Mouse (Mus musculus): Measurements from ENCODE around the gene Slain1. TPM values are rescaled to one million over a fixed set of nuclear protein-coding genes. Genes with fewer than 3 reads are reported as not detected.

Slain1 gene
- 10 to 100 TPM; 51.6 to 53.1 TPM for total RNA-seq (2021)

GRCm38 (mm10) chr14:103649896-103650334, at the start of gene Slain1:
Slain1 (plus strand) TSS chr14:103650228.
- DNase-seq: peak; percentile 91 to 92

GRCm38 (mm10) chr14:103608063-103608462, 42.0 kb upstream of the Slain1 start:
- DNase-seq: no peak

GRCm38 (mm10) chr14:103613573-103614271, 36.3 kb upstream of the Slain1 start:
- DNase-seq: no peak

- DNase-seq: no peak
Observed at GRCm38 (mm10) chr14:103614272-103614587, 35.8 kb upstream of the Slain1 start.

GRCm38 (mm10) chr14:103619756-103620155, 30.3 kb upstream of the Slain1 start:
- no peak for DNase-seq

GRCm38 (mm10) chr14:103621207-103621606, 28.8 kb upstream of the Slain1 start:
- no peak for DNase-seq

- DNase-seq: no peak
Observed at GRCm38 (mm10) chr14:103626100-103626499, 23.9 kb upstream of the Slain1 start.

GRCm38 (mm10) chr14:103629639-103630364, 20.2 kb upstream of the Slain1 start:
- no peak for DNase-seq

- peak in 1 of 2 experiments; percentile 30 for DNase-seq
Observed at GRCm38 (mm10) chr14:103630545-103630944, 19.5 kb upstream of the Slain1 start.

GRCm38 (mm10) chr14:103643933-103644332, 6.1 kb upstream of the Slain1 start:
- no peak for DNase-seq

- DNase-seq: no peak
Observed at GRCm38 (mm10) chr14:103647981-103648380, 2.0 kb upstream of the Slain1 start.

- DNase-seq: no peak
Observed at GRCm38 (mm10) chr14:103648623-103649255, 1.3 kb upstream of the Slain1 start.

GRCm38 (mm10) chr14:103649302-103649701, 726 bp upstream of the Slain1 start:
- DNase-seq: no peak

- peak; percentile 72 to 76 for DNase-seq
Observed at GRCm38 (mm10) chr14:103650413-103651101, 529 bp downstream of the Slain1 start.

GRCm38 (mm10) chr14:103651106-103651505, 1.1 kb downstream of the Slain1 start:
- no peak for DNase-seq

GRCm38 (mm10) chr14:103651562-103651961, 1.5 kb downstream of the Slain1 start:
- DNase-seq: no peak

GRCm38 (mm10) chr14:103652524-103652923, 2.5 kb downstream of the Slain1 start:
- no peak for DNase-seq

GRCm38 (mm10) chr14:103653800-103654199, 3.8 kb downstream of the Slain1 start:
- DNase-seq: no peak

- DNase-seq: no peak
Observed at GRCm38 (mm10) chr14:103655448-103655847, 5.4 kb downstream of the Slain1 start.

GRCm38 (mm10) chr14:103657876-103658275, 7.8 kb downstream of the Slain1 start:
- DNase-seq: no peak

- DNase-seq: peak; percentile 72 to 77
Observed at GRCm38 (mm10) chr14:103663026-103663425, 13.0 kb downstream of the Slain1 start.

- DNase-seq: no peak
Observed at GRCm38 (mm10) chr14:103664391-103664790, 14.4 kb downstream of the Slain1 start.
